Mouse (Mus musculus) ovary, postnatal 14 days (tissue): Measurements from ENCODE around the gene Slc35e2.

Experiments used
- DNase-seq: peaks from one replicate; pipeline ENCODE4 v3.0.0; 2022; ENCODE audit warnings: low spot score

Slc35e2 gene

GRCm38 (mm10) chr4:155575521-155575920 lies 25.7 kb upstream of the Slc35e2 start:
- DNase-seq, result no peak

- no peak for DNase-seq
These were observed 24.1 kb upstream of the Slc35e2 start for GRCm38 (mm10) chr4:155577132-155577531.

GRCm38 (mm10) chr4:155577741-155578140 lies 23.5 kb upstream of the Slc35e2 start:
- no peak for DNase-seq

GRCm38 (mm10) chr4:155578336-155579125 lies 22.7 kb upstream of the Slc35e2 start:
- peak; percentile 58 for DNase-seq

GRCm38 (mm10) chr4:155580420-155580819 lies 20.8 kb upstream of the Slc35e2 start:
- peak; percentile 51 for DNase-seq

- no peak for DNase-seq
These were observed 18.8 kb upstream of the Slc35e2 start for GRCm38 (mm10) chr4:155582279-155582905.

- DNase-seq, result no peak
These were observed 11.9 kb upstream of the Slc35e2 start for GRCm38 (mm10) chr4:155589356-155589755.

GRCm38 (mm10) chr4:155591012-155591719 lies 10.1 kb upstream of the Slc35e2 start:
- DNase-seq, result no peak

GRCm38 (mm10) chr4:155593780-155594179 lies 7.4 kb upstream of the Slc35e2 start:
- no peak for DNase-seq

- DNase-seq, result no peak
These were observed 5.4 kb upstream of the Slc35e2 start for GRCm38 (mm10) chr4:155595777-155596176.

GRCm38 (mm10) chr4:155596606-155597005 lies 4.6 kb upstream of the Slc35e2 start:
- no peak for DNase-seq

GRCm38 (mm10) chr4:155598536-155598935 lies 2.7 kb upstream of the Slc35e2 start:
- no peak for DNase-seq

- DNase-seq, result no peak
These were observed 1.1 kb upstream of the Slc35e2 start for GRCm38 (mm10) chr4:155599901-155600825.

GRCm38 (mm10) chr4:155601997-155602456 lies 811 bp downstream of the Slc35e2 start:
- DNase-seq, result no peak

- DNase-seq, result no peak
These were observed 1.5 kb downstream of the Slc35e2 start for GRCm38 (mm10) chr4:155602753-155603152.

- no peak for DNase-seq
These were observed 2.6 kb downstream of the Slc35e2 start for GRCm38 (mm10) chr4:155603801-155604200.

- DNase-seq, result no peak
These were observed 3.9 kb downstream of the Slc35e2 start for GRCm38 (mm10) chr4:155605132-155605531.

GRCm38 (mm10) chr4:155606825-155607224 lies 5.6 kb downstream of the Slc35e2 start:
- no peak for DNase-seq

- DNase-seq, result no peak
These were observed 10.6 kb downstream of the Slc35e2 start for GRCm38 (mm10) chr4:155611860-155612259.

GRCm38 (mm10) chr4:155613264-155613663 lies 12.0 kb downstream of the Slc35e2 start:
- no peak for DNase-seq

- no peak for DNase-seq
These were observed 17.1 kb downstream of the Slc35e2 start for GRCm38 (mm10) chr4:155618321-155618720.
